Mouse (Mus musculus) forebrain, embryonic 10.5 days (tissue): ENCODE data around the gene Morn1. TPM values are rescaled to one million over a fixed set of nuclear protein-coding genes. Genes with fewer than 3 reads are reported as not detected.
A peak's percentile ranks its signal among the peaks of the same experiment; 100 is the strongest.

Experiments used
- DNase-seq: peaks from one replicate; pipeline ENCODE4 v3.0.0-alpha.2; 2017; ENCODE audit warnings: low spot score; ENCODE audit errors: extremely low spot score
- H3K27ac ChIP-seq: fragments of 300-500 bp; sonication (generic); 2 replicates; pipeline ENCODE4 v1.5.1; 2016; ENCODE audit warnings: mild to moderate bottlenecking
- H3K27me3 ChIP-seq: fragments of 300-500 bp; sonication (generic); 2 replicates; pipeline ENCODE4 v1.6.1; 2016; ENCODE audit warnings: mild to moderate bottlenecking; ENCODE audit not compliant: poor library complexity, severe bottlenecking
- H3K36me3 ChIP-seq: fragments of 300-500 bp; sonication (generic); replicated peaks from 2 replicates; pipeline ENCODE4 v1.6.1; 2016; ENCODE audit warnings: mild to moderate bottlenecking, moderate library complexity
- H3K4me1 ChIP-seq: fragments of 300-500 bp; sonication (generic); 2 replicates; pipeline ENCODE4 v1.6.1; 2016
- H3K4me3 ChIP-seq: fragments of 300-500 bp; sonication (generic); 2 replicates; pipeline ENCODE4 v1.5.1; 2016; ENCODE audit warnings: mild to moderate bottlenecking, moderate library complexity
- H3K9me3 ChIP-seq: fragments of 300-500 bp; sonication (generic); 2 replicates; pipeline ENCODE4 v1.6.1; 2016; ENCODE audit warnings: mild to moderate bottlenecking, moderate library complexity
- WGBS: fragments of 180-500 bp; shearing (Covaris S2); methylation state at CpG from one replicate; pipeline ENCODE4 v1.1.7; 2016; 5-methylcytosine and 5-hydroxymethylcytosine counted together
- polyA plus RNA-seq: library from polyadenylated mRNA; unstranded; fragments of >200 nt; fragmentation: Nextera tagmentation; extraction: Ambion mirVana; gene quantifications from 2 replicates; pipeline ENCODE4 v1.2.1, GENCODE M21; 2016

The Morn1 gene
- polyA plus RNA-seq, 1 experiment from 2014 or later, result 6.8 TPM

- WGBS, result 7% methylated on average over 31 of the region's 35 CpGs
- Histone ChIP-seq H3K4me1 (peaks cover 41% of the 10 kb centered on the region), H3K9me3 (no peaks in the 10 kb centered on the region), H3K4me3 (peak overlapping the region; percentile 99), H3K36me3 (peaks cover 55% of the 10 kb centered on the region), H3K27me3 (no peaks in the 10 kb centered on the region), H3K27ac (peak overlapping the region; percentile 94)
- DNase-seq, result no peak
These were observed 920 bp upstream of the Morn1 start for GRCm38 (mm10) chr4:155085206-155086107.

GRCm38 (mm10) chr4:155089241-155089640, 2.9 kb downstream of the Morn1 start:
- WGBS, result 93% methylated on average over 5 of the region's 5 CpGs
- Histone ChIP-seq H3K9me3 (no peaks in the 10 kb centered on the region), H3K27ac (no peak overlapping the region), H3K4me3 (no peak overlapping the region), H3K27me3 (no peaks in the 10 kb centered on the region), H3K36me3 (peaks cover 33% of the 10 kb centered on the region), H3K4me1 (peaks cover 25% of the 10 kb centered on the region)
- DNase-seq, result no peak

GRCm38 (mm10) chr4:155090147-155090546, 3.8 kb downstream of the Morn1 start:
- Histone ChIP-seq H3K4me3 (no peak overlapping the region), H3K27ac (no peak overlapping the region), H3K9me3 (no peaks in the 10 kb centered on the region), H3K27me3 (no peaks in the 10 kb centered on the region), H3K4me1 (peaks cover 17% of the 10 kb centered on the region), H3K36me3 (peaks cover 29% of the 10 kb centered on the region)
- WGBS, result 98% methylated on average over 4 of the region's 4 CpGs
- DNase-seq, result no peak

GRCm38 (mm10) chr4:155090688-155091449, 4.5 kb downstream of the Morn1 start:
- H3K4me1 ChIP-seq, result peaks cover 20% of the 10 kb centered on the region
- H3K27me3 ChIP-seq, result no peaks in the 10 kb centered on the region
- no peaks in the 10 kb centered on the region for H3K9me3 ChIP-seq
- no peak overlapping the region for H3K27ac ChIP-seq
- 92% methylated on average over 13 of the region's 13 CpGs for WGBS
- peaks cover 29% of the 10 kb centered on the region for H3K36me3 ChIP-seq
- no peak for DNase-seq
- H3K4me3 ChIP-seq, result no peak overlapping the region

GRCm38 (mm10) chr4:155092718-155093430, 6.5 kb downstream of the Morn1 start:
- Histone ChIP-seq H3K36me3 (peaks cover 29% of the 10 kb centered on the region), H3K4me3 (no peak overlapping the region), H3K9me3 (no peaks in the 10 kb centered on the region), H3K27ac (no peak overlapping the region), H3K4me1 (peaks cover 11% of the 10 kb centered on the region), H3K27me3 (no peaks in the 10 kb centered on the region)
- WGBS, result 95% methylated on average over 19 of the region's 19 CpGs
- no peak for DNase-seq

- Histone ChIP-seq H3K4me3 (no peak overlapping the region), H3K4me1 (peaks cover 11% of the 10 kb centered on the region), H3K9me3 (no peaks in the 10 kb centered on the region), H3K27ac (0 out of 2 replicates have a peak overlapping the region, but pooled peaks have one; percentile 7), H3K27me3 (no peaks in the 10 kb centered on the region), H3K36me3 (peaks cover 29% of the 10 kb centered on the region)
- no peak for DNase-seq
- WGBS, result 88% methylated on average over 7 of the region's 7 CpGs
These were observed 7.2 kb downstream of the Morn1 start for GRCm38 (mm10) chr4:155093431-155094149.

- Histone ChIP-seq H3K36me3 (peaks cover 19% of the 10 kb centered on the region), H3K27me3 (no peaks in the 10 kb centered on the region), H3K4me1 (peaks cover 12% of the 10 kb centered on the region), H3K4me3 (no peak overlapping the region), H3K27ac (no peak overlapping the region), H3K9me3 (no peaks in the 10 kb centered on the region)
- 66% methylated on average over 3 of the region's 3 CpGs for WGBS
- peak; percentile 60 for DNase-seq
These were observed 8.2 kb downstream of the Morn1 start for GRCm38 (mm10) chr4:155094565-155094964.

- Histone ChIP-seq H3K4me3 (no peak overlapping the region), H3K36me3 (peaks cover 15% of the 10 kb centered on the region), H3K9me3 (no peaks in the 10 kb centered on the region), H3K27me3 (no peaks in the 10 kb centered on the region), H3K27ac (peak overlapping the region; percentile 75), H3K4me1 (peaks cover 20% of the 10 kb centered on the region)
- 37% methylated on average over 8 of the region's 8 CpGs for WGBS
- peak; percentile 90 for DNase-seq
These were observed 9.0 kb downstream of the Morn1 start for GRCm38 (mm10) chr4:155095238-155095900.

- Histone ChIP-seq H3K27ac (peak overlapping the region; percentile 75), H3K4me3 (no peak overlapping the region), H3K4me1 (peaks cover 26% of the 10 kb centered on the region), H3K27me3 (no peaks in the 10 kb centered on the region), H3K36me3 (peaks cover 10% of the 10 kb centered on the region; the same call in 1 of the 2 replicates), H3K9me3 (no peaks in the 10 kb centered on the region)
- DNase-seq, result no peak
- 87% methylated on average over 8 of the region's 8 CpGs for WGBS
These were observed 9.6 kb downstream of the Morn1 start for GRCm38 (mm10) chr4:155095967-155096366.

GRCm38 (mm10) chr4:155097452-155097851, 11.1 kb downstream of the Morn1 start:
- no peak for DNase-seq
- H3K4me3 ChIP-seq, result no peak overlapping the region
- H3K27ac ChIP-seq, result no peak overlapping the region
- no peaks in the 10 kb centered on the region for H3K27me3 ChIP-seq
- no peaks in the 10 kb centered on the region for H3K9me3 ChIP-seq
- 86% methylated on average over 6 of the region's 6 CpGs for WGBS
- peaks cover 31% of the 10 kb centered on the region for H3K4me1 ChIP-seq
- H3K36me3 ChIP-seq, result peaks cover 7% of the 10 kb centered on the region; the same call in 1 of the 2 replicates

- 90% methylated on average over 4 of the region's 4 CpGs for WGBS
- no peaks in the 10 kb centered on the region for H3K36me3 ChIP-seq
These were observed 12.2 kb downstream of the Morn1 start for GRCm38 (mm10) chr4:155098572-155098971.

More at GRCm38 (mm10) chr4:155098572-155098971, 12.2 kb downstream of the Morn1 start:
- DNase-seq, result no peak
- no peaks in the 10 kb centered on the region for H3K9me3 ChIP-seq
- H3K27me3 ChIP-seq, result no peaks in the 10 kb centered on the region
- H3K27ac ChIP-seq, result no peak overlapping the region
- H3K4me3 ChIP-seq, result no peak overlapping the region
- H3K4me1 ChIP-seq, result peaks cover 31% of the 10 kb centered on the region
